Mouse (Mus musculus) heart, postnatal 10 days (tissue): Measurements from ENCODE around the gene Cep128. TPM values are rescaled to one million over a fixed set of nuclear protein-coding genes. Genes with fewer than 3 reads are reported as not detected.

Source experiments
- DNase-seq, 2 experiments: peaks; one replicate each; pipeline ENCODE4 v3.0.0; 2021
- intact Hi-C: fragments of 180-260 bp; cut with DNase I; formaldehyde crosslinking; loops from one replicate; pipeline ENCODE4 v1.15.1; 2025
- total RNA-seq, 2 experiments: library from RNA; stranded (reverse); gene quantifications; 2 replicates each; pipeline ENCODE4 v1.2.3; 2021

The Cep128 gene
- total RNA-seq, 2 experiments from 2014 or later = 8.9 to 10.4 TPM

- no peak for DNase-seq
- intact Hi-C loops = no loop called here
These were observed 317.7 kb downstream of the Cep128 start for GRCm38 (mm10) chr12:91066286-91067082.

DNA sequence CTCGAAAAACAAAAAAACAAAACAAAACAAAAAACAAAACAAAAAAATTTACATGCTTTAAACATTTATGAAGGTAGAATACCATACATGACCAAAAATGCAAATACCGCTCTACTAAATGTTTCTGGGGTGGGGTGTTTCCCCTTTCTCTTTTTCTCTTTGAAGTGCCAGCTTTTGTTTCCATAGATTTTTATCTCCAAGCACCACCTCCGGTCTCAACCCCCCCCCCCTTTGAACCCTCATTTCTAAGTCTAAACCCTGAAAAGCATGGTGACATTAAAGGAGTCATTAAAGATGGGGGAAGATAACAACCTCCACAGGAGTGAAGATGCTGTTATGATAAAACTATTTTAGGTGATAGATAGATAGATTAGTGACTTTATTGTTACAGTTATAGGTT is 318.8 kb downstream of the Cep128 start:
- DNase-seq = no peak
- intact Hi-C loops = no loop called here

- DNase-seq = no peak
- intact Hi-C loops = loop anchor here (5.0 kb wide), 1 partner anchor 117 kb away; no protein-coding TSS in a partner anchor
These were observed 319.7 kb downstream of the Cep128 start for GRCm38 (mm10) chr12:91064368-91064999.

DNA sequence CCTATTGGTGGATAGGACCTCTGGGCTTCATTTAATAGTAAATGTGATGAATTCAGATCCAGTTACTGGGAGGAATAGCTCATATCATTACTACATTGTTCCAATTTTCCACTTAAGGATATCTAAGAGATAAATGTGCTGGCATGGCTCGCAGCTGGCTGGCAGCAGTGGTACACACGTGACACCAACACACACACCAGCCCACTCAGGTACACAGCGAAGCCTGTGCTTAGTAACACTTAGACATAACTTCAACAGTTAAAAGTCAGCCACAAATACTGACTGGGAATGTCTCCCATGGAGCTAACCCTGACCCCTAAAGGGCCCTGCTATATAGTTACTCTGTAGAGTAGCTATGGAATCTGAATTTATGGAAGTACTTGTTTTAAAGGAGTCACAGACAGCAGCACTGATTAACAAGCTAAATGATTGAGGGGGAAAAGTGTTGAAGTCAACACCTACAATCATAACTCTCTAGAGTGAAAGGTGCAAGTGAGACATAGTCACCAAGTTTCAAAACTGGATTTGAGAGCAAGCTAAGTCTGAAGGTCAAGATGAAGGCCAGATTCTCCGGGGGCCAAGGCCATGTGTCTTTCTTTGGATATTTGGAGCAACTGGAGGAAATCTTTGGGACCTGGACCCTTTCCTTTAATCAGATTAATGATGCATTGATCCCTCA is 320.7 kb downstream of the Cep128 start:
- peak; percentile 37 to 56 for DNase-seq
- intact Hi-C loops = loop anchor here (5.0 kb wide), 1 partner anchor 116 kb away; no protein-coding TSS in a partner anchor

DNA sequence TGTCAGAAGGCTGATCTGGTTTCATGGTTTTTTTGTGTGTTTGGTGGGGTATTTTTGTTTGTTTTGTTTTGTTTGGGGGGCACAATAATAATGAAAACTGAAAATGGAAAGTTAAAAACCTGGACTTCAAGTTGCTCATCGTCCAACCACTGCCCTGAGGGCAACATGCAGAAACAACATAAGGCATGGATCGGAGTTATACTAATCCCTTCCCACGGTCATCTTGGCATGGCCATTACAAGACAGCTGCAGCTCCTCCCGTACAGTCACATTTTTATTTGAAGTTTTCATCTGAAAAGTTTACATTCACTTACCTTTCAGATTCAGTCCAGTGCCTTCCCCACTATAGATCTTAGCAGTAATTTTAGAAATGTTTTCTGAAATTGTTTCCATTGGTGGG is 321.5 kb downstream of the Cep128 start:
- DNase-seq = no peak
- intact Hi-C loops = loop anchor here (5.0 kb wide), 1 partner anchor 115 kb away; no protein-coding TSS in a partner anchor

DNA sequence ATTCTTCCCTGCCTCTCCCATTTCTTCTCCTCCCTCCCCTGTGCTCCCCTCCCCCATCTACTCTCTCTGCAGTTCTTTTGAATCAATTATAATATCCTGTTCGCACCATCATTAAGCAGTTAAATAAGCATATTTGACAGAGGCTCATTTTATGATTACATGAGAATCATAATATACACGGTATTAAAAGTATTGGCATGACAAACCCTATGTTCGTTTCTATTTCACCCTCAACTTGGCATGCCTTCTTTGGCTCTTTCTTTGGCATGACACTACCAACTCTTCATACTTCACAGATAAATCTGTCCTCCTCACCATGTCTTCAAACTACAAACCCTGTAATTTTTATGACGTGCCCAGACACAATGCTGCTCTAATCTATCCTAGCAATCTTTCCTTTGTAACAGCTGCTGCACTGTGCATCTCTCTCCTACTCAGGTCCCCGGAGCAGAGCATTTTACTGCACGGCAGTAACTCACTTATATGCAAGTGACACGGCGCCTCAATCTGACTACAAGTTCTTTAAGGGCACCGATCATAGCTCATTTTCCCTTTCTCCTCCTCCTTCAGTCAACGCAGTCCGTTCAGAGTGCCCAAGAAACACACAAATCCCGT is 324.4 kb downstream of the Cep128 start:
- intact Hi-C loops = loop anchor here (5.0 kb wide), 1 partner anchor 113 kb away; no protein-coding TSS in a partner anchor
- no peak for DNase-seq

DNA sequence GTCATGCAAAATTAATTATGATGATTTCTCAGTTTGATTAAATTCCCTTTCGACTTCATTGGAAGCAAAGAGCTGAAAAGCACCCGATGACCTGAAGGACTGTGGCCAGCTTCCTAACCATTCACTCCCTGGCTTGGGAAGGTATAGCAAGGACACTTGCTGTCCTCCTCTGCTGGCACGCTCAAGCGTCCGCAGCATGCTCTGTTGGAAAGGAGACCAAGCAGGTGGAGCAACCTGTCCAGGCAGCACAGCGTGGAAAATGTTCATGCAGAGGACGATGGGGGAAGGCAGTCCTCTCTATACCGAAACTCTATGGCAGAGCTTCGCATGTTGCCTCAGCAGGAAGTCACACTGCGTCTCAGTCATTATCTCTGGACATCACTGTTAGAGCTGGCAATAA is 327.3 kb downstream of the Cep128 start:
- intact Hi-C loops = no loop called here
- no peak for DNase-seq

DNA sequence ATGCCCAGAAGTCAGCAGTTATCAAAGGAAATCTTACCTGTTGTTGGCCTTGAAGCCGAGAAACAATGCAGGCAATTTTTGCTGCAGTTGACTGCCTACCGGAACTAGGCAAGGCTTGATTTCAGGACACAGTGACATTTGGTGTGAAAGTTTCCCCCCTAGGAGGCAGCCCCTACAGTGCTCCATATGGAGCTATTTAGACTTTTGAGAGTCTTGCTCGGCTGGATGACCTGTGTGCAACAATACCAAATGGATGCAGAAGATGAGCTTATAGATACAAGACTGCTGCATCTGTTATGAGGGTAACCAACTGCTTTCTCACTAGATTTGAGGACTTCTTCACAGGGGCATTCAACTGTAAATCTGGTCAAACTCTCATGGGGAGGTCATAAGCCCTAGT is 331.9 kb downstream of the Cep128 start:
- DNase-seq = no peak
- intact Hi-C loops = no loop called here

DNA sequence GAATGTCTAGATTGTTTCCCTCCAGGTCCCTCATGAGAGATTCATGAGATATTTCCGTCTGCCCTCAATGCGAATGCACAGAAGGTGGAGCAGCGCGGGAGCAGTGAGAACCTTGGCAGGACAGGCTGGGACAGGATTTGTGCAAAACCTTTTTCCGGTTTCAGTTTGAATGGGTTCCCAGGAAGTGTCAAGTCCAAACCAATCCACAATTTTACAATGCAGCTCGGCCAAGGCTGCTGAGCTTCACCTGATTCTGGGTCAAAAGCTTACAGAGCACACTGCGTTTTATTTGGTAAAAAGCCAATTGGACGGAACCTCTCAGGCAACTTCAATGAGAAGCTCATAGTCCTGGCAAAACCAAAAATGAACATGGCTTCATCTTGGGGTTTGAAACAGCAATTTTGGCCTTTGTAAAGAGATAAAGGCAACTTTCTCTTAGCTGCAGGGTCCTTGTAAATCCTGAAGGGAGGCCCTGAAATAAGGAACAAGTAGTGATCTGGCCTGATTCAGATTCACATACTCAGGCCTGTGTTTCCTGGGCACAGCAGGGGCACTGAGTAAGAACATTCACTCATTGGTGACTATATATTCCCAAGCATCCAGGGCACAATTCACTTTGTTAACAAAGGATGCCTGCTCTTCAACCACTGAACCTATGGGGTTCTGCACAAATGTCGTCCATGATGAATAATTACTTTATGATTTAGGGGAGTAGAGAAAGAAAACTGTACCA is 333.4 kb downstream of the Cep128 start:
- intact Hi-C loops = no loop called here
- DNase-seq = no peak

DNA sequence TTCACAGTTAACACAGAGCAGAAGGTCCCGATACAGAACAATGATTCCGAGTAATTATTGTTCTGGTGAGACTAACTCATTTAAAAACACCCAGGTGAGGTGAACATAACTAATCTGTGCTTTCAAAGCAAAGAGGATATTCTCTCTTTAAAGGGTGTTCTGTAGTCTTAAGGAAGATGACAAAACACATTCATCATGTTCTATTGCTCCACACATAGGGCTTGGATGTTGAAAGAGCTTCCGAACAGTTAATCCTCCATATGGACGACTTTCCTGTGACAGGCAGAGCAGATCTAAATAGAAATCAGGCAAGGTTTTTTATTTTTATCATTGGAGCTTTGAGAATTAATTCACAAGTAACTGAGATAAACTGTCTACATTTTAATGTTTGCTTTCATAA is 342.8 kb downstream of the Cep128 start:
- intact Hi-C loops = loop anchor here (2.0 kb wide), 1 partner anchor 95 kb away; no protein-coding TSS in a partner anchor
- DNase-seq = no peak

DNA sequence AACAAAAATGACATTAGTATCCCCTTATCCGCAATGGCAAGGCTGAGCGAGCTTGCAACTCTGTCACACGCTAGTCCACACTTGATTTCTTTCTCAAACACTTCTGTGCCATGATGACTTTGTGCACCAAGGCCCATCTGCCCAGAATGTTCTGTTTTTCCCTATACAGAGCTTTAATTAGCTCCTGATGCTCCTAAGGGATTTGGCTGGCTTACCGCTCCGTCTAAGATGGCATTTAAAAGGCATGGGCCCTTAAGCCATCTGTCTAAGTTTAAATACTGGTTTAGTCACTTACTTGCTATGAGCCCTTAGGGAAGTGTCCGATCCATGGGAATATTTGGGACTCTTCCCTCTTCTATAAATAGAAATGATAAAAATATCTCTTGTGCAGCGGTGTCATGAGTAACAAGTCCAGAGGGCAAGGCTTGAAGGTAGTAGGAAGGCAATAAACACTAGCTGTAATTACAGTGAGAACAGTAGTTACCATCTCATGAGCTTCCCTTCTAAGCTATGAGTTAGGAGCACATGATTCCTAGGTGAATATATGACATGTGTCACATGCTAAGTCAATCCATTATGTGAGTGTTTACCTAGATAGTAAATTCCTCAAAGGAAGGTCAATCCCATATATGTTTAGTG is 343.8 kb downstream of the Cep128 start:
- intact Hi-C loops = loop anchor here (2.0 kb wide), 1 partner anchor 94 kb away; no protein-coding TSS in a partner anchor
- DNase-seq = peak; percentile 29 to 32

DNA sequence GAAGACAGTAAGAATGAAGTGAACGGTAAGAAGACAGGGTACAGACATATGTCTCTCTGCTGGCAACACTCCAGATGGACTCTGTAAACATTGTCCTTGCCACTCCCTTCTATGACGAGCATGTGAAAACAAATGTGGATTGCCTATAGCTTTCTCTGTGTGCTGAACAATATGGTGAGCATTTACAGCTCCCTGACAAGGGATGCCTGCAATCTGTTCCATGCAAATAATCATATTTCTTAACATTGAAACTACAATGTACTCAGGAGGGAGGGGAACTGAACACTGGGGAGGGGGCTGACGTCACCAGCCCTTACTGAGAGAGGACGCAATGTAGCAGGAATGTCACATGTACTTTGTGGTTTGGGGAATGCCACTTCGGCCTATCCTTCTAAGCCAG is 355.1 kb downstream of the Cep128 start:
- intact Hi-C loops = no loop called here
- DNase-seq = no peak

GRCm38 (mm10) chr12:91027681-91028080 is 356.5 kb downstream of the Cep128 start:
- intact Hi-C loops = no loop called here
- DNase-seq = peak in 1 of 2 experiments; percentile 34

GRCm38 (mm10) chr12:91027100-91027499 is 357.1 kb downstream of the Cep128 start:
- intact Hi-C loops = no loop called here
- DNase-seq = no peak

DNA sequence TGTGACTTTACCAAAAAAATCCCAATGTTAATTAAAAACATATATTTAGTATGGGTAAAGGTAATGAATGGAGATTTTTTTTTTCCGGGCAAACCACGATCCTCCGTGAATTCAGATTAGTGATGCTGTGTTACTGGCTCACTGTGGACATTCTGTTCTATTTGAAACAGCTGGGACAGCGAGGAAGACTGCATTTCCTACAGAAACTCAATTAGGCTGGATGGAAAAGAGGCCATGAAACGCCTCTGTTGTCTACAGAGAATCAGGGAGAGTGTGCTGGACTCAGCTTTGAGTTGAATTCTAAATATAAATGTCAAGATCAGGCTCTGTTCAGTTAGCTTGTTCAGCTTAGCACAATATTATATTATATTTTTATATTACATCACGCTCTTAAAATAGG is 369.1 kb downstream of the Cep128 start:
- intact Hi-C loops = no loop called here
- DNase-seq = no peak

GRCm38 (mm10) chr12:91013043-91013442 is 371.2 kb downstream of the Cep128 start:
- intact Hi-C loops = no loop called here

GRCm38 (mm10) chr12:91012184-91012583 is 372.0 kb downstream of the Cep128 start:
- DNase-seq = no peak
- intact Hi-C loops = no loop called here

More at GRCm38 (mm10) chr12:91013043-91013442, 371.2 kb downstream of the Cep128 start:
- no peak for DNase-seq

GRCm38 (mm10) chr12:91008736-91009135 is 375.5 kb downstream of the Cep128 start:
- DNase-seq = no peak
- intact Hi-C loops = no loop called here

GRCm38 (mm10) chr12:91008170-91008569 is 376.0 kb downstream of the Cep128 start:
- no peak for DNase-seq

GRCm38 (mm10) chr12:90997539-90997938 is 386.7 kb downstream of the Cep128 start:
- DNase-seq = no peak
- intact Hi-C loops = no loop called here

More at GRCm38 (mm10) chr12:91008170-91008569, 376.0 kb downstream of the Cep128 start:
- intact Hi-C loops = no loop called here
